Mouse (Mus musculus) neural tube, embryonic 11.5 days (tissue): ENCODE measurements at regions not wholly inside any gene's neighbourhood (a gene's known extent, or its start where the extent isn't known, plus 50 kb on each side); places are given as distances from the start of the nearest gene placed in this dataset.

ENCODE experiments used
- ATAC-seq: fragments of 200-750 bp; cut with Nextera tagmentation; 2 replicates; pipeline ENCODE4 v1.8.0; 2017; ENCODE audit warnings: moderate number of reproducible peaks, mild to moderate bottlenecking, moderate TSS enrichment, moderate library complexity; ENCODE audit not compliant: insufficient read depth, low FRiP score, low TSS enrichment
- DNase-seq: peaks from one replicate; pipeline ENCODE4 v3.0.0-alpha.2; 2015; ENCODE audit warnings: low spot score
- H3K27ac ChIP-seq: fragments of 300-500 bp; sonication (generic); 2 replicates; pipeline ENCODE4 v1.5.1; 2014; ENCODE audit warnings: low read depth, mild to moderate bottlenecking, low read length
- H3K27me3 ChIP-seq: fragments of 300-500 bp; sonication (generic); 2 replicates; pipeline ENCODE4 v1.6.1; 2014; ENCODE audit warnings: mild to moderate bottlenecking, low read length, mixed read lengths; ENCODE audit not compliant: control insufficient read depth, insufficient read depth
- H3K36me3 ChIP-seq: fragments of 300-500 bp; sonication (generic); 2 replicates; pipeline ENCODE4 v1.6.1; 2014; ENCODE audit warnings: mild to moderate bottlenecking, low read length, moderate library complexity, mixed read lengths; ENCODE audit not compliant: control insufficient read depth, insufficient read depth
- H3K4me1 ChIP-seq: fragments of 300-500 bp; sonication (generic); 2 replicates; pipeline ENCODE4 v1.6.1; 2014; ENCODE audit warnings: low read length, mixed read lengths; ENCODE audit not compliant: control insufficient read depth, insufficient read depth
- H3K4me2 ChIP-seq: fragments of 300-500 bp; sonication (generic); 2 replicates; pipeline ENCODE4 v1.6.1; 2014; ENCODE audit warnings: low read depth, mild to moderate bottlenecking, moderate library complexity
- H3K4me3 ChIP-seq: fragments of 300-500 bp; sonication (generic); 2 replicates; pipeline ENCODE4 v1.5.1; 2014; ENCODE audit warnings: low read depth, low read length
- H3K9ac ChIP-seq: fragments of 300-500 bp; sonication (generic); 2 replicates; pipeline ENCODE4 v1.6.1; 2014; ENCODE audit warnings: mild to moderate bottlenecking, low read length
- H3K9me3 ChIP-seq: fragments of 300-500 bp; sonication (generic); 2 replicates; pipeline ENCODE4 v1.6.1; 2016; ENCODE audit warnings: low read length; ENCODE audit not compliant: control insufficient read depth
- WGBS: fragments of 180-500 bp; shearing (Covaris S2); extraction: QIAGEN DNeasy Blood & Tissue Kit; methylation state at CpG from one replicate; pipeline ENCODE4 v1.1.7; 2014; 5-methylcytosine and 5-hydroxymethylcytosine counted together

GRCm38 (mm10) chr8:28235562-28235961 lies 788.1 kb downstream of the Poteg start:
- Histone ChIP-seq H3K9me3 (no peaks in the 10 kb centered on the region), H3K36me3 (no peaks in the 10 kb centered on the region), H3K4me3 (no peak overlapping the region), H3K9ac (no peak overlapping the region), H3K27ac (no peak overlapping the region), H3K27me3 (no peaks in the 10 kb centered on the region), H3K4me2 (no peak overlapping the region), H3K4me1 (no peaks in the 10 kb centered on the region)
- DNase-seq (no peak), ATAC-seq (no peak)
- WGBS, result 60% methylated on average over 5 of the region's 5 CpGs

GRCm38 (mm10) chr8:28239411-28239810 lies 791.9 kb downstream of the Poteg start:
- no peak overlapping the region for H3K4me3 ChIP-seq
- H3K36me3 ChIP-seq, result no peaks in the 10 kb centered on the region
- H3K9ac ChIP-seq, result no peak overlapping the region
- no peak for ATAC-seq
- no peak for DNase-seq
- no peak overlapping the region for H3K4me2 ChIP-seq
- 51% methylated on average over 7 of the region's 7 CpGs for WGBS
- H3K27me3 ChIP-seq, result no peaks in the 10 kb centered on the region
- no peak overlapping the region for H3K27ac ChIP-seq
- H3K9me3 ChIP-seq, result no peaks in the 10 kb centered on the region
- H3K4me1 ChIP-seq, result no peaks in the 10 kb centered on the region

- no peak for ATAC-seq
- WGBS, result 54% methylated on average over 9 of the region's 9 CpGs
- no peak for DNase-seq
Observed at GRCm38 (mm10) chr8:28252399-28253240, 805.1 kb downstream of the Poteg start.

GRCm38 (mm10) chr8:28267277-28267676 lies 819.8 kb downstream of the Poteg start:
- H3K4me3 ChIP-seq, result no peak overlapping the region
- H3K27ac ChIP-seq, result no peak overlapping the region
- DNase-seq, result no peak
- WGBS, result 82% methylated on average over 5 of the region's 5 CpGs
- H3K4me2 ChIP-seq, result no peak overlapping the region
- no peak overlapping the region for H3K9ac ChIP-seq
- H3K36me3 ChIP-seq, result no peaks in the 10 kb centered on the region
- no peaks in the 10 kb centered on the region for H3K9me3 ChIP-seq
- ATAC-seq, result no peak
- no peaks in the 10 kb centered on the region for H3K4me1 ChIP-seq
- no peaks in the 10 kb centered on the region for H3K27me3 ChIP-seq

More at GRCm38 (mm10) chr8:28252399-28253240, 805.1 kb downstream of the Poteg start:
- H3K9me3 ChIP-seq, result no peaks in the 10 kb centered on the region
- no peaks in the 10 kb centered on the region for H3K4me1 ChIP-seq
- H3K9ac ChIP-seq, result no peak overlapping the region
- no peak overlapping the region for H3K4me2 ChIP-seq
- H3K4me3 ChIP-seq, result no peak overlapping the region
- no peak overlapping the region for H3K27ac ChIP-seq
- H3K27me3 ChIP-seq, result no peaks in the 10 kb centered on the region
- no peaks in the 10 kb centered on the region for H3K36me3 ChIP-seq

GRCm38 (mm10) chr8:28284257-28284656 lies 836.8 kb downstream of the Poteg start:
- WGBS, result 69% methylated on average over 2 of the region's 2 CpGs
- no peaks in the 10 kb centered on the region for H3K9me3 ChIP-seq
- ATAC-seq (no peak), DNase-seq (no peak)
- H3K36me3 ChIP-seq, result no peaks in the 10 kb centered on the region
- H3K9ac ChIP-seq, result no peak overlapping the region
- H3K27me3 ChIP-seq, result no peaks in the 10 kb centered on the region
- H3K4me1 ChIP-seq, result no peaks in the 10 kb centered on the region
- no peak overlapping the region for H3K4me3 ChIP-seq
- no peak overlapping the region for H3K27ac ChIP-seq
- no peak overlapping the region for H3K4me2 ChIP-seq

- ATAC-seq (no peak), DNase-seq (no peak)
- Histone ChIP-seq H3K36me3 (no peaks in the 10 kb centered on the region), H3K9me3 (no peaks in the 10 kb centered on the region), H3K9ac (no peak overlapping the region), H3K27me3 (no peaks in the 10 kb centered on the region), H3K4me2 (no peak overlapping the region), H3K27ac (no peak overlapping the region), H3K4me1 (no peaks in the 10 kb centered on the region), H3K4me3 (no peak overlapping the region)
- 74% methylated on average over 5 of the region's 5 CpGs for WGBS
Observed at GRCm38 (mm10) chr8:28298896-28299793, 851.7 kb downstream of the Poteg start.

- ATAC-seq, result no peak
- Histone ChIP-seq H3K27me3 (no peaks in the 10 kb centered on the region), H3K4me3 (no peak overlapping the region), H3K27ac (no peak overlapping the region), H3K4me1 (no peaks in the 10 kb centered on the region), H3K36me3 (no peaks in the 10 kb centered on the region), H3K4me2 (no peak overlapping the region), H3K9me3 (no peaks in the 10 kb centered on the region), H3K9ac (no peak overlapping the region)
- DNase-seq, result no peak
- WGBS, result 62% methylated on average over 1 of the region's 1 CpGs
Observed at GRCm38 (mm10) chr8:28317081-28317480, 869.6 kb downstream of the Poteg start.

GRCm38 (mm10) chr8:28333388-28333787 lies 885.9 kb downstream of the Poteg start:
- no peaks in the 10 kb centered on the region for H3K4me1 ChIP-seq
- WGBS, result 93% methylated on average over 1 of the region's 1 CpGs

More at GRCm38 (mm10) chr8:28333388-28333787, 885.9 kb downstream of the Poteg start:
- Histone ChIP-seq H3K4me3 (no peak overlapping the region), H3K36me3 (no peaks in the 10 kb centered on the region), H3K27me3 (no peaks in the 10 kb centered on the region), H3K9me3 (no peaks in the 10 kb centered on the region), H3K27ac (no peak overlapping the region), H3K9ac (no peak overlapping the region), H3K4me2 (no peak overlapping the region)
- no peak for ATAC-seq
- DNase-seq, result no peak
